Mouse (Mus musculus): ENCODE data around the gene Gucy2c. TPM values are rescaled to one million over a fixed set of nuclear protein-coding genes. Genes with fewer than 3 reads are reported as not detected.
A peak's percentile ranks its signal among the peaks of the same experiment; 100 is the strongest.
"Not testable (repeated sequence)": the region's sequence is repeated elsewhere in the genome, so short reads cannot be mapped to it uniquely, and the experiment has no call there.

Gene Gucy2c
- polyA plus RNA-seq, 1 experiment from 2014 or later = not detected

DNA sequence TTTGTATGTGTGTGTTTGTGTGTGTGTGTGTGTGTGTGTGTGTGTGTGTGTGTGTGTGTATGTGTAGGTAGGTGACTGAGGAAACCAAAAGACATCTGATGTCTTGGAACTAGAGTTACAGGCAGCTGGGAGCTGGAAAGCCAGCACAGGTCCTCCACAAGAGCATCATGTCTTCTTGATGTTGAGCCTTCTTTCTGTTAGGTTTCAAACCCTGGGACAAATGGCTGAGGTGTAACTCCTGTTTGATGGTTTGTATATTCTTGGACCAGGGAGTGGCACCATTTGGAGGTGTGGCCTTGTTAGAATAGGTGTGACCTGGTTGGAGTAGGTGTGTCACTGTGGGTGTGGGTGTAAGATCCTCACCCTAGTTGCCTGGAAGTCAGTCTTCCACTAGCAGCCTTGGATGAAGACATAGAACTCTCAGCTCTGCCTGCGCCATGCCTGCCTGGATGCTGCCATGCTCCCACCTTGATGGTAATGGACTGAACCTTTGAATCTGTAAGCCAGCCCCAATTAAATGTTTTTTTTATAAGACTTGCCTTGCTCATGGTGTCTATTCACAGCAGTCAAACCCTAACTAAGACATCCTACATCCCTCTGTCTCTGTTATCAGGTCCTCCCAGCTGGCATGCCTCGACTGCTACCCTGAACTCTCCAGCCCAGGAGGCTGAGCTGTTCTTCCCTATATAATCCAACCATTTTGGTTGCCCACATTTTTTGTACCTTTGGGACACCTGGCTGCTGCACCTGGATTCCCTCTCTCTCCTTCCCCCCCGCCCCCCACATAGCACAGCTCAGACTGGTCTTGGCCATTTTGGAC lies 16.5 kb upstream of the Gucy2c start:
- WGBS = 82% methylated on average over 3 of the region's 3 CpGs
- not testable (repeated sequence) for H3K27me3 ChIP-seq (ENCODE audit: control insufficient read depth, insufficient read depth, low read length); H3K27ac ChIP-seq (ENCODE audit: low read depth, low read length); DNase-seq (ENCODE audit: low spot score); H3K9ac ChIP-seq (ENCODE audit: low read depth, low read length); H3K4me2 ChIP-seq (replicated peaks; ENCODE audit: low read depth, low read length); H3K36me3 ChIP-seq (ENCODE audit: control insufficient read depth, insufficient read depth, low read length); ATAC-seq (ENCODE audit: low FRiP score); H3K4me1 ChIP-seq (replicated peaks; ENCODE audit: control insufficient read depth, insufficient read depth, low read length); H3K4me3 ChIP-seq (ENCODE audit: low read depth, low read length); H3K9me3 ChIP-seq (ENCODE audit: control insufficient read depth, low read length)

- H3K9me3 ChIP-seq (ENCODE audit: control insufficient read depth, low read length) = no peaks in the 10 kb centered on the region
- no peak for ATAC-seq (ENCODE audit: low FRiP score)
- no peak overlapping the region for H3K9ac ChIP-seq (ENCODE audit: low read depth, low read length)
- no peaks in the 10 kb centered on the region for H3K36me3 ChIP-seq (ENCODE audit: control insufficient read depth, insufficient read depth, low read length)
- 52% methylated on average over 6 of the region's 6 CpGs for WGBS
- H3K27ac ChIP-seq (ENCODE audit: low read depth, low read length) = no peak overlapping the region
- DNase-seq (ENCODE audit: low spot score) = no peak
- H3K4me3 ChIP-seq (ENCODE audit: low read depth, low read length) = no peak overlapping the region
- H3K27me3 ChIP-seq (ENCODE audit: control insufficient read depth, insufficient read depth, low read length) = 0 out of 2 replicates have a peak, but pooled peaks cover 2% of the 10 kb centered on the region
- no peaks in the 10 kb centered on the region for H3K4me1 ChIP-seq (replicated peaks; ENCODE audit: control insufficient read depth, insufficient read depth, low read length)
- no peak overlapping the region for H3K4me2 ChIP-seq (replicated peaks; ENCODE audit: low read depth, low read length)
Measured at GRCm38 (mm10) chr6:136795850-136796249, 14.3 kb upstream of the Gucy2c start.

GRCm38 (mm10) chr6:136795110-136795509 lies 13.5 kb upstream of the Gucy2c start:
- Histone ChIP-seq H3K4me2 (replicated peaks; ENCODE audit: low read depth, low read length) (no peak overlapping the region), H3K9ac (ENCODE audit: low read depth, low read length) (no peak overlapping the region), H3K27me3 (ENCODE audit: control insufficient read depth, insufficient read depth, low read length) (0 out of 2 replicates have a peak, but pooled peaks cover 2% of the 10 kb centered on the region), H3K4me3 (ENCODE audit: low read depth, low read length) (no peak overlapping the region), H3K27ac (ENCODE audit: low read depth, low read length) (no peak overlapping the region), H3K9me3 (ENCODE audit: control insufficient read depth, low read length) (no peaks in the 10 kb centered on the region), H3K4me1 (replicated peaks; ENCODE audit: control insufficient read depth, insufficient read depth, low read length) (no peaks in the 10 kb centered on the region), H3K36me3 (ENCODE audit: control insufficient read depth, insufficient read depth, low read length) (no peaks in the 10 kb centered on the region)
- DNase-seq (ENCODE audit: low spot score) (no peak), ATAC-seq (ENCODE audit: low FRiP score) (no peak)
- WGBS = 62% methylated on average over 1 of the region's 1 CpGs

- Histone ChIP-seq H3K4me3 (ENCODE audit: low read depth, low read length) (peak overlapping the region; percentile 34), H3K27ac (ENCODE audit: low read depth, low read length) (no peak overlapping the region), H3K4me2 (replicated peaks; ENCODE audit: low read depth, low read length) (peak overlapping the region; percentile 49), H3K27me3 (ENCODE audit: control insufficient read depth, insufficient read depth, low read length) (0 out of 2 replicates have a peak, but pooled peaks cover 2% of the 10 kb centered on the region), H3K4me1 (replicated peaks; ENCODE audit: control insufficient read depth, insufficient read depth, low read length) (no peaks in the 10 kb centered on the region), H3K9me3 (ENCODE audit: control insufficient read depth, low read length) (no peaks in the 10 kb centered on the region), H3K9ac (ENCODE audit: low read depth, low read length) (no peak overlapping the region), H3K36me3 (ENCODE audit: control insufficient read depth, insufficient read depth, low read length) (no peaks in the 10 kb centered on the region)
- DNase-seq (ENCODE audit: low spot score) = peak; percentile 43
- 0% methylated on average over 22 of the region's 24 CpGs for WGBS
- peak; percentile 44 for ATAC-seq (ENCODE audit: low FRiP score)
Measured at GRCm38 (mm10) chr6:136793831-136794525, 12.4 kb upstream of the Gucy2c start.

- 0 out of 2 replicates have a peak, but pooled peaks cover 2% of the 10 kb centered on the region for H3K27me3 ChIP-seq (ENCODE audit: control insufficient read depth, insufficient read depth, low read length)
- DNase-seq (ENCODE audit: low spot score) (no peak), ATAC-seq (ENCODE audit: low FRiP score) (no peak)
- 34% methylated on average over 16 of the region's 16 CpGs for WGBS
- H3K4me2 ChIP-seq (replicated peaks; ENCODE audit: low read depth, low read length) = peak overlapping the region; percentile 49
- peak overlapping the region; percentile 34 for H3K4me3 ChIP-seq (ENCODE audit: low read depth, low read length)
- H3K36me3 ChIP-seq (ENCODE audit: control insufficient read depth, insufficient read depth, low read length) = no peaks in the 10 kb centered on the region
- no peak overlapping the region for H3K9ac ChIP-seq (ENCODE audit: low read depth, low read length)
- H3K9me3 ChIP-seq (ENCODE audit: control insufficient read depth, low read length) = no peaks in the 10 kb centered on the region
- H3K27ac ChIP-seq (ENCODE audit: low read depth, low read length) = no peak overlapping the region
- no peaks in the 10 kb centered on the region for H3K4me1 ChIP-seq (replicated peaks; ENCODE audit: control insufficient read depth, insufficient read depth, low read length)
Measured at GRCm38 (mm10) chr6:136792884-136793758, 11.6 kb upstream of the Gucy2c start.

DNA sequence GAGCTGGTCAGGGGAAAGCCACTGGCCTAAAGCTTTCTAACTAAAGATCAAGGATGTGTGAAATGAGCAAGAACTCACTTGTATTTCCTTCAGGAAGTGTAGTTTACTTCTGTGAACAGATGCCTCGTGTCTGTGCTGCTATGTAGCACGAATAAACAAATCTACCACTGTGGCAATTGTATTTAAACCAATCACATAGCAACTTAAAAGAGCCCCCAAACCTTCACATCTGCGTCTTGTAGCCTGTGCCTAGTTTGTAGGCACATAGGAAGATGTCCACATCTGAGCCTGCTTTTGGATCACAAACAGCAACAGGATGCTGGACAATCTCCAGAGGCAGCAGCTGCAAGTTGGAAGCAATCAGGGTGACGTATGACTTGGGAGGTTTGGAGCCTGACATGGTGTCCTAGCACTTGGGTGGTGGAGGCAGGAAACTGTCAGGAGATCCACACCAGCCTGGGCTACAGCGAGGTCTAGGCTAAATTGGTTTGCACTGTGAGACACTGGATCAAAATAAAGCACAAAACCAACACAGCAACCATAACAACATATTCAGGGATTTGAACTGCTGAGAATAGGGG lies 7.9 kb upstream of the Gucy2c start:
- 0 out of 2 replicates have a peak, but pooled peaks cover 2% of the 10 kb centered on the region for H3K27me3 ChIP-seq (ENCODE audit: control insufficient read depth, insufficient read depth, low read length)
- H3K27ac ChIP-seq (ENCODE audit: low read depth, low read length) = no peak overlapping the region
- H3K36me3 ChIP-seq (ENCODE audit: control insufficient read depth, insufficient read depth, low read length) = no peaks in the 10 kb centered on the region
- ATAC-seq (ENCODE audit: low FRiP score) (no peak), DNase-seq (ENCODE audit: low spot score) (no peak)
- H3K4me3 ChIP-seq (ENCODE audit: low read depth, low read length) = no peak overlapping the region
- H3K4me2 ChIP-seq (replicated peaks; ENCODE audit: low read depth, low read length) = no peak overlapping the region
- H3K4me1 ChIP-seq (replicated peaks; ENCODE audit: control insufficient read depth, insufficient read depth, low read length) = no peaks in the 10 kb centered on the region
- 76% methylated on average over 5 of the region's 5 CpGs for WGBS
- no peak overlapping the region for H3K9ac ChIP-seq (ENCODE audit: low read depth, low read length)
- no peaks in the 10 kb centered on the region for H3K9me3 ChIP-seq (ENCODE audit: control insufficient read depth, low read length)

DNA sequence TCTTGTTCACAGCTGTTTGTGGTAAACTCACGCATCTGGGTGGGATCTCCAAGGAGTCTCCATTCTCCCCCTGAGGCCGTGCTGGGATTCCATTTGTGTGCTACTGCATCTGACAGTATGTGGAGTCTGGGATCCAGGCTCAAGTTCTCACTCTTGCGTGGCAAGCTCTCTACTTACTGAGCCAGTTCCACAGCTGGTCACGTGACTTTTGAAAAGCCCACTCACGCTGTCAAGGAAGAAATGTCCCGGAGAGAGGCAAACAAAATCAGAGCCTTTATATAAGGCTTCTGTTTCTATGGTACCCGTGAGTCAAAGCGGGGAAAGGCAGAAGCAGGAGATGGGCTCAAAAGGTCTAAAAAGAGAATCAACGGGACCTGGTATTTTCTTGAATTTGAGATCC lies 1.2 kb upstream of the Gucy2c start:
- H3K9me3 ChIP-seq (ENCODE audit: control insufficient read depth, low read length) = no peaks in the 10 kb centered on the region
- no peaks in the 10 kb centered on the region for H3K27me3 ChIP-seq (ENCODE audit: control insufficient read depth, insufficient read depth, low read length)
- no peaks in the 10 kb centered on the region for H3K4me1 ChIP-seq (replicated peaks; ENCODE audit: control insufficient read depth, insufficient read depth, low read length)
- ATAC-seq (ENCODE audit: low FRiP score) = no peak
- 83% methylated on average over 9 of the region's 9 CpGs for WGBS
- no peak overlapping the region for H3K4me3 ChIP-seq (ENCODE audit: low read depth, low read length)
- H3K27ac ChIP-seq (ENCODE audit: low read depth, low read length) = no peak overlapping the region
- H3K4me2 ChIP-seq (replicated peaks; ENCODE audit: low read depth, low read length) = no peak overlapping the region
- H3K9ac ChIP-seq (ENCODE audit: low read depth, low read length) = no peak overlapping the region
- no peaks in the 10 kb centered on the region for H3K36me3 ChIP-seq (ENCODE audit: control insufficient read depth, insufficient read depth, low read length)
- DNase-seq (ENCODE audit: low spot score) = no peak

GRCm38 (mm10) chr6:136782146-136782545 lies 581 bp upstream of the Gucy2c start:
- ATAC-seq (ENCODE audit: low FRiP score) = no peak
- 81% methylated on average over 12 of the region's 12 CpGs for WGBS
- H3K4me1 ChIP-seq (replicated peaks; ENCODE audit: control insufficient read depth, insufficient read depth, low read length) = no peaks in the 10 kb centered on the region

More at GRCm38 (mm10) chr6:136782146-136782545, 581 bp upstream of the Gucy2c start:
- Histone ChIP-seq H3K9me3 (ENCODE audit: control insufficient read depth, low read length) (no peaks in the 10 kb centered on the region), H3K27me3 (ENCODE audit: control insufficient read depth, insufficient read depth, low read length) (no peaks in the 10 kb centered on the region), H3K4me2 (replicated peaks; ENCODE audit: low read depth, low read length) (no peak overlapping the region), H3K4me3 (ENCODE audit: low read depth, low read length) (no peak overlapping the region), H3K36me3 (ENCODE audit: control insufficient read depth, insufficient read depth, low read length) (no peaks in the 10 kb centered on the region), H3K27ac (ENCODE audit: low read depth, low read length) (no peak overlapping the region), H3K9ac (ENCODE audit: low read depth, low read length) (no peak overlapping the region)
- DNase-seq (ENCODE audit: low spot score) = no peak

All from hindbrain, embryonic 11.5 days (tissue).